Mouse (Mus musculus): ENCODE results near the gene Hspa4.
"Not testable (repeated sequence)": the region's sequence is repeated elsewhere in the genome, so short reads cannot be mapped to it uniquely, and the experiment has no call there.

Hspa4 gene

GRCm38 (mm10) chr11:53307558-53308065, 7.4 kb upstream of the Hspa4 start:
- peak; percentile 47 for DNase-seq (ENCODE audit: low spot score)

DNA sequence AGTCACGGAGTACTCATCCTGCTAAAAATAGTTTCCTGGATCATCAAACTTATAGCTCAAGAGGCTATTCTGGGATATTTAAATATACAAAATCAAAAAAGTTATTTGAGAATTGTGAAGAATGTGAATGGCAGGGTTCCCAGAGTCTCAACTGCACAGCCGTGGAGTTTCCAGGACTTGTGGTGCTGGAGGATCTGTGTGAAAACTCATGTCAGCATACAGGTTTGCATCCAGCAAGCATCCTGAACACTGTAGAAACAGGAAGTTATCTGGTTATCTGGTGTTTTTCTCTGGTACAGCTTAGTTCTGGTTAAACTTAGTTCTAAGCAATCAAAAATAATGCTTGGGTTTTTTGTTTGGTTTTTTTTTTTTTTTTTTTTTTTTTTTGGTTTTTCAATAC, 6.7 kb upstream of the Hspa4 start:
- DNase-seq (ENCODE audit: low spot score) = no peak

GRCm38 (mm10) chr11:53304044-53304840, 4.0 kb upstream of the Hspa4 start:
- no peak for DNase-seq (ENCODE audit: low spot score)

DNA sequence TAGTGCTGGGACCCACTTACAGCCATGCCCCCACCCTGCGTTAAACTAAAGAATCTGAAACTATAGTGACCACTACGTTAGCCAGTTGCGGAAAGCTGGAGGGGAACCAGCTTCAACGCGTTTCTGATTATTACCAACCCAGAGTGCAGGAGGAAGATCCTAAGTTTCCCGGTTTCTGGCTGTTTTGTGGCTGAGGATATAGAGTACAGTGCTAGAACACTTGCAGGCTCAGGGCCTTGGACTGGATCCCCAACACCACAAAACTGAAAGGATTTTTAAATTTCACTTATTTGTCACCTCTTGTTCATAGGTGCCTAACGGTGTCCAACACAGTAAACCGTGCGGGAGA, 884 bp upstream of the Hspa4 start:
- no peak for DNase-seq (ENCODE audit: low spot score)

- peak; percentile 83 for DNase-seq (ENCODE audit: low spot score)
Measured at GRCm38 (mm10) chr11:53299551-53300329, 517 bp downstream of the Hspa4 start.

DNA sequence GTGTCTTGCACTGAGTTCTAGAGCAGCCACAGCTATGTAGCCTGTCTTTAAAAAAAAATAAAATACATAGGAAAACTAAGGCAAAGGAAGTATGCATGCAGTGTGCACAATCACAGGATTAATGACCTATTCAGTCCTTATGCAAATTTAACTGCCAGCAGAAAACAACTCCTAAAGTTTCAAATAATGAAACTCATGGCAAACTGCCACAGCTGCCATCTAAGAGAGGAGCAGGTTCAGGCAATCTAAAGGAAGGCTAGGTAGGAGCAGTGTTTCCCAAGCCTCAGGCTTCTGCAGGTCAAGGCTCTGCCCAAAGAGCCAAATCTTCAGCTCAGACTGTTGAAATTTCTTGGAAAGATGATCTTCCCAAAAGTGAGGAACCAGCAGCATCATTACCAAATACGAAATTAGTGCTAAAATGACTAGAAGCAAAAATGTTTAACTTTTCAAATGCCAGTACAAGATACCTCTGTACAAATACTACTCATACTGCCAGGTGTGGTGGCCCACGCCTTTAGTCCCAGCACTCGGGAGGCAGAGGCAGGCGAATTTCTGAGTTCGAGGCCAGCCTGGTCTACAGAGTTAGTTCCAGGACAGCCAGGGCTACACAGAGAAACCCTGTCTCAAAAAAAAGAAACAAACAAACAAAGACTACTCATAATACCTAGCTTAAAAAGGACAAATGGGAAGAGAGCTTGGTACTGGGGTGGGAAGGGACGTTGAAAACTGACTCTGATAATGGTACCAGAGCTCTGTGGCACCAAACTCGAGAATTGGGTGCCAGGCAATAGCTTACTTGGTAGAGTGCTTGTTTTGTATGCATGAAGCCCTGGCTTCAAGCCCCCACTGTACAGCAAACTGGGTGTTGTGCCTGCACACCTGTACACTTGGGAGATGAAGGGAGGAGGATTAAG, 2.1 kb downstream of the Hspa4 start:
- DNase-seq (ENCODE audit: low spot score) = no peak

DNA sequence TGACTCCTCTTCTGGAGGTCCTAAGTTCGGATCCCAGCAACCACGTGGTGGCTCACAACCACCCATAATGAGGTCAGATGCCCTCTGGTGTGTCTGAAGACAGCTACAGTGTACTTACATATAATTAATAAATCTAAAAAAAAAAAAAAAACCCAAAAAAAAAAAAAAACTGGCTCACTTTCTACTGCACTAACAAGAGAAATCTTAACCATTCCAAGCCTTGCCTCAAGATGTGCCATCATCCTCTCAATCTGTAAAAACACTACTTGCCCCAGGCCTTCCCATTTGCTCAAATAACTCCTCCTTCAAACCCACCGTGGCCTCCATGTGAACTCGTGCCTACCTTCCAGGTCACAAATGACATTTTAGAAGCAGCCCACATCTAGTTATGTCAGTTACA, 3.4 kb downstream of the Hspa4 start:
- no peak for DNase-seq (ENCODE audit: low spot score)

DNA sequence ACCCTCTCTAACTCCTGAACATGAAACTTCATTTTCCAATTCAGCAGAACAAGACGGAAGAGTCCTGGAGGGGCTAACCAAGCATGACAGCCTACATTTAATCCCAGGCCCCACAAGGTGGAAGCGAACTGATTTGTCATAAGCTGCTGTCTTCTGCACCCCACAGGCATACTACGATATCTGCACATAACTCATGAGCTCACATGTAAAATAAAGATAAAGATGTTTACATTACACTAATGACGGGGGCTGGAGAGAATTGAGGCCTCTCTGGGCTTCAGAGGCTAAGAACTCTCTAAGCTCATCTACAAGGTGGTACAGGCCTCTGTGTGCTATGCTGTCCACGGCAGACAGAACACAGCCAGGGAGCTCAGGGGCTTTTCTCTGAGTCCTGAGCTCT, 5.8 kb downstream of the Hspa4 start:
- DNase-seq (ENCODE audit: low spot score) = no peak

DNA sequence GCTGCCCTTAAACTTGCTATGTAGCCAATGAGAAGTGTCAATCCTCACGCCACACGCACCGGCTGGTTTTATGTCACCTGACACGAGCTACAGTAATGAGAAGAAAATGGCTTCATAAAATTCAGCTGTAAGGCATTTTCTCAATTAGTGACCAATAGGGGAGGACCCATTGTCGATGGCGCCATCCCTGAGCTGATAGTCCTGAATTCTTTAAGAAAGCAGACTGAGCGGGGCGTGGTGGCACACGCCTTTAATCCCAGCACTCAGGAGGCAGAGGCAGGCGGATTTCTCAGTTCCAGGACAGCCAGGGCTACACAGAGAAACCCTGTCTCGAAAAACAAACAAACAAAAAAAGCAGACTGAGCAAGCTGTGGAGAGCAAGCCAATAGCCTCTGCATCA, 9.4 kb downstream of the Hspa4 start:
- DNase-seq (ENCODE audit: low spot score) = no peak

DNA sequence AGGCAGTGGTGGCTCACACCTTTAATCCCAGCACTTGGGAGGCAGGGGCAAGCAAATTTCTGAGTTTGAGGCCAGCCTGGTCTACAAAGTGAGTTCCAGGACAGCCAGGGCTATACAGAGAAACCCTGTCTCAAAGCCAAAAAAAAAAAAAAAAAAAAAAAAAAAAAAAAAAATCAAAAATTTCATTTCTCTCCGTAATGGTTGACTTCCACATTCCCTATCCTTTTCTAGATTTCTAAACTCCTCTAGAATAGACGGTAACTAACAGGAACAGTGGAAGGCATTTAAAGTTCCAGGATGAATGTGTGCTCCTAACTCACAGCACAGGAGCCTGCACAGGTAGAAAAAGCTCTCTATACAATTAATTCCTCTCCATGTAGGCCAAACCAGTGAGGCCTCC, 10.1 kb downstream of the Hspa4 start:
- DNase-seq (ENCODE audit: low spot score) = not testable (repeated sequence)

GRCm38 (mm10) chr11:53285885-53286284, 14.4 kb downstream of the Hspa4 start:
- no peak for DNase-seq (ENCODE audit: low spot score)

DNA sequence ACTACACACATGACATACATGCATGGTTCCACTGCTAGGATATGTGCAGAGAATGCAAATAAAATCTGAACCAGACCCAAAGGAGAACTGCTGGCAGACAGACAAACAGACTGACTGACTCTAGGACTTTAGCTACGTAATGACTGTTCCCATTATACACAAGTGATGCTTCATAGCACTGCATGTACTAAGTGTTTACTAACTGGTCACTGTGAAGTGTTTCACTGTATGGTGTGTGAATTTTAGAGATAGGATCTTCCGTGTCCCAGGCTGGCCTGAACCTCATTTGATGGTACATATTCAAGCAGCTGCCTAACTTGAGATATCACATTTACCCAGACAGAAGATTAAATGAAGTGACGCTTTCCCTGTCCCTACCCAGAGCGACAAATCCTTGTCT, 21.8 kb downstream of the Hspa4 start:
- DNase-seq (ENCODE audit: low spot score) = no peak

- no peak for DNase-seq (ENCODE audit: low spot score)
Measured at GRCm38 (mm10) chr11:53275358-53275757, 24.9 kb downstream of the Hspa4 start.

DNA sequence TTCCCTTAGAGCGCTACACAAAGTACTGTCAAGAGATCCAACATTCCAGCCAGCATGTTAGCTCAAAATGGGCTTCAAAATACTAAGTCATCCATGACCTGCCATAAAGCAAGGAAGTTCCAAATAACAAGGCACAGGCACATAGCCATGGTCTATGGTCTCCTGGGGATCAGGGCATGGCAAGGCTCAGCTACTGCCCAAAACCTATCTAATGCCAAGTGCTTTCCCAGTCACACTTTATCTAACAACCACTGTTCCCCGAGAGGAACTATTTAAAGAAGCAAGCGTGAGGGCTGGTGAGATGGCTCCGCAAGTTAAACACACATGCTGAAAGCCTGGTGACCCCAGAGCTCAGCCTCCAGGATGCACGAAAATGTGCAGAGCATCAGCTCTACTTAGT, 26.9 kb downstream of the Hspa4 start:
- DNase-seq (ENCODE audit: low spot score) = no peak

GRCm38 (mm10) chr11:53269596-53269995, 30.7 kb downstream of the Hspa4 start:
- DNase-seq (ENCODE audit: low spot score) = no peak

DNA sequence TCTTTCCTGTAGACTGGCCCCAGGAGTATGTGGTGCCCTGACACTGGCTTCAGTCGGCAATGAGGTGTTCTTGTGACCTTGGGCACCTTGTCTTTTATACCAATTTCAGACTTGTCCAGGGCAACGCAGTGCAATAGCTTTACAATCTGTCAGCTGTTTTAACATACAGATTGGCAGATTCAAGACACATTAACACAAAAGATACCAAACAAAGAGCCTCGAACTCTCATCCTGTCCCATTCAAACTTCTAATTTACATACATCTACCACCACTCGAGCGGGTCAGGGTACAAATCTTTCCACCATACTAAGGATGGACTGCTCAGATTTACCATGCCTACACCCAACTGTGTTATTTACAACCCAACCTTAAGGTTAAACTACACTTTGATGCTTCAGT, 39.7 kb downstream of the Hspa4 start:
- DNase-seq (ENCODE audit: low spot score) = no peak

DNA sequence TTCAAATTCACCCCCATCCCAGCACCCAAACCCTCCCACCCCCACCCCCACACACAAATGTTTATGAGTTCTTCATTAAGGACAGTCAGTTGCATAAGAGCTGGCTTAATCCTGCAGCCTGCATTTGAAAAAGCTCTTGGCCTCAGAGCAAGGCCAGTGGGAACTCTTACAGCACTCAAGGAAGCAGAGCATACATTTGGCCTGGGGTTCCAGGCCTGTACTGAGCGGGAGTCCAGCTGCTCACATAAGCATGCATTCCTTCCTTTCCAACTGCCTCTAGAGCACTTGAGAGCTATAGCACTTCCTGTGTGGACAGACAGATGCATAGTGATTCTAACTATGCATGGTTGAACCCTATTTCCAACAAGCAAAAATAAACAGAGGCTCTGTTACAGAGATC, 40.2 kb downstream of the Hspa4 start:
- DNase-seq (ENCODE audit: low spot score) = no peak

- no peak for DNase-seq (ENCODE audit: low spot score)
Measured at GRCm38 (mm10) chr11:53259047-53259632, 41.1 kb downstream of the Hspa4 start.

DNA sequence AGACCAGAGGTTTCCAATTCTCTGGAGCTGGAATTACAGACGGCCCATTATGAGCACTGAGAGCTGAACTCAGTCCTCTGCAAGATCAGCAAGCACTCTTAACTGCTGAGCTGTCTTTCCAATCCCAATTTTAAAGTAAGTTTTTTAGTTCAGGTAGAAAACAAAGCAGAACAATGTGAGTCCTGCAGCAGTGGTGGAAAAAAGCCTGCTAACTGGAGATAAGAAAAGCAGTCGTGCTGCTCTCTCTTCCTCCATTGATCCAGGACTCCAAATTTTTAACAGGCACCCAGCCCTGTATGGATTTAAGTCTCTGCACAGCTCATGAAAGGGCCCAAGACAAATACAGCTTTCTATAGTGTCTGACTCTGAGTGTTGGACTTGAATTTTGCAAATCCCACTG, 43.3 kb downstream of the Hspa4 start:
- DNase-seq (ENCODE audit: low spot score) = no peak

DNA sequence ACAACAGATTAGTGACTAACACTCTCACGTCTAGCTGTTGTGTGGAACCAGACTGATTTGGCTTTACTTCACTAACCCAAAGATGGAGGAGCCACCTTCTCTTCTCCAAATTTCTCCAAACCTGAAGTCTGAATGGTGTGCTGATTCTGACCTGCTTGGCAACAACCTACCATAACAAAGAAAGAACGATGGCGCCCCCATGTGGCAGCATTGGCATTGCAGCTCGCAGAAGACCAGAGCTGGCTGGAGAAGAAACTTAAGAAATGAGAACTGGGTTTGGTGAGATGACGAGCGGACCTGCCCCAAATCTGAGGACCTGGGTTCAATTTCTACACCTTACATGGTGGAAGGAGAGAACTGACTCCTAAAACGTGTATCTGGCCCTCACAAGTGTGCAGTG, 45.3 kb downstream of the Hspa4 start:
- peak; percentile 93 for DNase-seq (ENCODE audit: low spot score)

DNA sequence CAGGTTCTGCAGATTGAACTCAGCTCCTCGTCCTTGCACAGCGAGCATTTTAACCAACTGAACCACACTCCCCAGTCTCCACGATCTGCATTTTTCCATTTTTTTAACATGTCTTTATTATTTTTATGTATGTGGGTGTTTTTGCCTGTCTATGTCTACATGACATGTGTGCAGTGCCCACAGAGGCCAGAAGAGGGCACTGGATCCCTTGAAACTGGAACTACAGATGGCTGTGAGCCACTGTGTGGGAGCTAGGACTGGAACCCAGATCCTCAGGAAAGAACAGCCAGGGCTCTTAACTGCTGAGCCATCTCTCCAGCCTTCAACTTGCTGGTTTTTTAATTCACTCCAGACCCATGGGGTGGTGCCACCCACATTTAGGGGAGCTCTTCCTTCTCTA, 45.8 kb downstream of the Hspa4 start:
- DNase-seq (ENCODE audit: low spot score) = peak; percentile 68
